Mouse (Mus musculus): ENCODE data around the gene Stk11. TPM values are rescaled to one million over a fixed set of nuclear protein-coding genes. Genes with fewer than 3 reads are reported as not detected.

The Stk11 gene
- polyA plus RNA-seq (2015; fragmentation: Nextera tagmentation; extraction: Ambion mirVana), result 19.6 and 20.5 TPM in 2 replicates

GRCm38 (mm10) chr10:80115290-80115943 is at the start of gene Stk11:
Stk11 (plus strand) TSS chr10:80115803.
- under 1% methylated on average over 64 of the region's 70 CpGs for WGBS
- peak; percentile 98 for ATAC-seq (replicated peaks)
- Histone ChIP-seq H3K4me1 (peaks cover 43% of the 10 kb centered on the region), H3K4me3 (peak within 1 kb of the TSS; percentile 86), H3K27me3 (replicated peaks) (no peaks in the 10 kb centered on the region), H3K4me2 (peak within 1 kb of the TSS; percentile 92), H3K9me3 (no peaks in the 10 kb centered on the region), H3K36me3 (replicated peaks) (no peaks in the 10 kb centered on the region), H3K27ac (peak within 1 kb of the TSS; percentile 84), H3K9ac (peak within 1 kb of the TSS; percentile 82)

- H3K4me1 ChIP-seq, result 0 out of 2 replicates have a peak, but pooled peaks cover 2% of the 10 kb centered on the region
- no peaks in the 10 kb centered on the region for H3K9me3 ChIP-seq
- H3K4me2 ChIP-seq, result no peak overlapping the region
- H3K36me3 ChIP-seq (replicated peaks), result no peaks in the 10 kb centered on the region
- H3K27ac ChIP-seq, result no peak overlapping the region
- no peak overlapping the region for H3K4me3 ChIP-seq
- no peaks in the 10 kb centered on the region for H3K27me3 ChIP-seq (replicated peaks)
- WGBS, result 84% methylated on average over 6 of the region's 7 CpGs
- no peak overlapping the region for H3K9ac ChIP-seq
- no peak for ATAC-seq (replicated peaks)
These were observed 46.4 kb upstream of the Stk11 start for GRCm38 (mm10) chr10:80069251-80069650.

GRCm38 (mm10) chr10:80069948-80070450 is 45.6 kb upstream of the Stk11 start:
- 96% methylated on average over 4 of the region's 4 CpGs for WGBS
- no peak for ATAC-seq (replicated peaks)
- H3K4me3 ChIP-seq, result no peak overlapping the region
- no peak overlapping the region for H3K27ac ChIP-seq
- H3K9ac ChIP-seq, result no peak overlapping the region
- no peak overlapping the region for H3K4me2 ChIP-seq
- 0 out of 2 replicates have a peak, but pooled peaks cover 2% of the 10 kb centered on the region for H3K4me1 ChIP-seq
- no peaks in the 10 kb centered on the region for H3K36me3 ChIP-seq (replicated peaks)
- no peaks in the 10 kb centered on the region for H3K9me3 ChIP-seq
- H3K27me3 ChIP-seq (replicated peaks), result no peaks in the 10 kb centered on the region

- no peaks in the 10 kb centered on the region for H3K9me3 ChIP-seq
- H3K27me3 ChIP-seq (replicated peaks), result no peaks in the 10 kb centered on the region
- 0 out of 2 replicates have a peak, but pooled peaks cover 2% of the 10 kb centered on the region for H3K4me1 ChIP-seq
- peak overlapping the region; percentile 5; the same call in 1 of the 2 replicates for H3K27ac ChIP-seq
- no peak overlapping the region for H3K9ac ChIP-seq
- H3K4me2 ChIP-seq, result no peak overlapping the region
- H3K4me3 ChIP-seq, result no peak overlapping the region
- ATAC-seq (replicated peaks), result no peak
- WGBS, result 75% methylated on average over 9 of the region's 9 CpGs
- no peaks in the 10 kb centered on the region for H3K36me3 ChIP-seq (replicated peaks)
These were observed 44.6 kb upstream of the Stk11 start for GRCm38 (mm10) chr10:80070837-80071515.

- Histone ChIP-seq H3K36me3 (replicated peaks) (no peaks in the 10 kb centered on the region), H3K4me3 (no peak overlapping the region), H3K27me3 (replicated peaks) (no peaks in the 10 kb centered on the region), H3K4me1 (0 out of 2 replicates have a peak, but pooled peaks cover 2% of the 10 kb centered on the region), H3K27ac (peak overlapping the region; percentile 5; the same call in 1 of the 2 replicates), H3K9ac (no peak overlapping the region), H3K4me2 (no peak overlapping the region), H3K9me3 (no peaks in the 10 kb centered on the region)
- no peak for ATAC-seq (replicated peaks)
- WGBS, result 87% methylated on average over 3 of the region's 3 CpGs
These were observed 44.1 kb upstream of the Stk11 start for GRCm38 (mm10) chr10:80071516-80071900.

- Histone ChIP-seq H3K4me1 (0 out of 2 replicates have a peak, but pooled peaks cover 2% of the 10 kb centered on the region), H3K4me3 (no peak overlapping the region), H3K27ac (no peak overlapping the region), H3K4me2 (no peak overlapping the region), H3K9me3 (no peaks in the 10 kb centered on the region), H3K27me3 (replicated peaks) (no peaks in the 10 kb centered on the region), H3K9ac (no peak overlapping the region), H3K36me3 (replicated peaks) (no peaks in the 10 kb centered on the region)
- WGBS, result 82% methylated on average over 20 of the region's 20 CpGs
- no peak for ATAC-seq (replicated peaks)
These were observed 42.7 kb upstream of the Stk11 start for GRCm38 (mm10) chr10:80072623-80073489.

- Histone ChIP-seq H3K9me3 (no peaks in the 10 kb centered on the region), H3K4me3 (no peak overlapping the region), H3K4me2 (no peak overlapping the region), H3K9ac (no peak overlapping the region), H3K36me3 (replicated peaks) (no peaks in the 10 kb centered on the region; the same call in 1 of the 2 replicates), H3K27ac (no peak overlapping the region), H3K27me3 (replicated peaks) (no peaks in the 10 kb centered on the region), H3K4me1 (0 out of 2 replicates have a peak, but pooled peaks cover 2% of the 10 kb centered on the region)
- WGBS, result 24% methylated on average over 28 of the region's 28 CpGs
- ATAC-seq (replicated peaks), result no peak
These were observed 40.6 kb upstream of the Stk11 start for GRCm38 (mm10) chr10:80074813-80075601.

- peaks cover 3% of the 10 kb centered on the region; the same call in 1 of the 2 replicates for H3K36me3 ChIP-seq (replicated peaks)
- H3K4me2 ChIP-seq, result no peak overlapping the region
- H3K4me3 ChIP-seq, result no peak overlapping the region
- H3K4me1 ChIP-seq, result 0 out of 2 replicates have a peak, but pooled peaks cover 2% of the 10 kb centered on the region
- no peaks in the 10 kb centered on the region for H3K9me3 ChIP-seq
- no peak overlapping the region for H3K9ac ChIP-seq
- WGBS, result 36% methylated on average over 1 of the region's 1 CpGs
- ATAC-seq (replicated peaks), result no peak
- no peak overlapping the region for H3K27ac ChIP-seq
- no peaks in the 10 kb centered on the region for H3K27me3 ChIP-seq (replicated peaks)
These were observed 39.7 kb upstream of the Stk11 start for GRCm38 (mm10) chr10:80075924-80076323.

- Histone ChIP-seq H3K4me3 (no peak overlapping the region), H3K36me3 (replicated peaks) (peaks cover 3% of the 10 kb centered on the region; the same call in 1 of the 2 replicates), H3K4me1 (0 out of 2 replicates have a peak, but pooled peaks cover 2% of the 10 kb centered on the region), H3K4me2 (no peak overlapping the region), H3K27ac (no peak overlapping the region), H3K9me3 (no peaks in the 10 kb centered on the region), H3K9ac (no peak overlapping the region), H3K27me3 (replicated peaks) (no peaks in the 10 kb centered on the region)
- 95% methylated on average over 4 of the region's 4 CpGs for whole genome bisulfite sequencing
- ATAC-seq (replicated peaks), result no peak
These were observed 39.2 kb upstream of the Stk11 start for GRCm38 (mm10) chr10:80076386-80076785.

GRCm38 (mm10) chr10:80077312-80077711 is 38.3 kb upstream of the Stk11 start:
- 90% methylated on average over 5 of the region's 5 CpGs for WGBS
- no peak for ATAC-seq (replicated peaks)
- no peaks in the 10 kb centered on the region for H3K9me3 ChIP-seq
- H3K9ac ChIP-seq, result no peak overlapping the region
- H3K4me2 ChIP-seq, result no peak overlapping the region
- H3K36me3 ChIP-seq (replicated peaks), result peaks cover 3% of the 10 kb centered on the region; the same call in 1 of the 2 replicates
- H3K27ac ChIP-seq, result no peak overlapping the region
- H3K4me3 ChIP-seq, result no peak overlapping the region
- H3K4me1 ChIP-seq, result no peaks in the 10 kb centered on the region
- no peaks in the 10 kb centered on the region for H3K27me3 ChIP-seq (replicated peaks)

GRCm38 (mm10) chr10:80078366-80078765 is 37.2 kb upstream of the Stk11 start:
- Histone ChIP-seq H3K4me1 (no peaks in the 10 kb centered on the region), H3K4me3 (no peak overlapping the region), H3K4me2 (no peak overlapping the region), H3K9me3 (no peaks in the 10 kb centered on the region), H3K27ac (no peak overlapping the region), H3K36me3 (replicated peaks) (peaks cover 6% of the 10 kb centered on the region; the same call in 1 of the 2 replicates), H3K27me3 (replicated peaks) (no peaks in the 10 kb centered on the region), H3K9ac (no peak overlapping the region)
- no peak for ATAC-seq (replicated peaks)
- 96% methylated on average over 1 of the region's 1 CpGs for WGBS

Data from midbrain, embryonic 15.5 days (tissue).